ENCODE assay signal across 12 mouse cellular contexts in the genomic region with DNA sequence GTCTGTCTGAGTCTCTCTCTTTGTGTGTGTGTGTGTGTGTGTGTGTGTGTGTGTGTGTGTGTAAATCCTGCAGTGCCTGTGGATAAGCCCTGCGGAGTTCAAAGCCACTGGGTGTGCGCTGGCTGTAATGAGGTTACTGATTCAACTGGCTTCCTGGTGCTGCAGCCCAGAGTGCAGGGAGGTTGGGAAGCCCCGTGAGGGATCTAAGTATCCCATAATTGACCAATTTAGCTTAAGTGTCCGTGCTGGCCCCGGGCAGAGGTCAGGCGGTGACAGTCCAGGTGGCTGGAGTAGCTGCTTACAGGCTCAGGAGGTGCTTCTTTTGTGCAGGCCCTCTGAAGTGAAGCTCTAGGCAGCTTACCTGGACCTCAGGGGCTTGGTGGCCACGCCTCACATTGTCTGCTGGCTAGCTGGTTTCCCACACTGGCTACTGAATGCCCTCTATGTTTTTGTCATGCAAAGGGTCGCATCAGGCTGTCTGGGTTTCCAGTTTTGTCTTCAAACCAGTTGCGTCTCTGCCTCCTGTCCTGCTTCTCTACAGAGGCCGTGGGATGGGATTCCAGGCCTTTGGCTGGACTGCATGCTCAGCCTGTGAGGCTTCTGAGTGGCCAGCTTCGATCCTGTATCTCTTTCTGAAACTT. TPM values are rescaled to one million over a fixed set of nuclear protein-coding genes. Genes with fewer than 3 reads are reported as not detected.
A peak's percentile ranks its signal among the peaks of the same experiment; 100 is the strongest.
DNase-seq lines count a peak whose midpoint lies in the region; ATAC-seq and TF ChIP-seq lines count a peak whose summit lies in the region.
"Had no signal": no experiment of that assay in that cellular context is flagged by ENCODE, and none has a peak within 500 bp of the region (broad histone marks: within the 10 kb centered on the region; RNA-seq: fewer than 3 reads in every experiment).

No protein-coding gene starts in this region.

- no peak for ATAC-seq in heart, embryonic 11.5 days (replicated peaks; ENCODE audit: insufficient number of reproducible peaks, low FRiP score, low TSS enrichment)
- no peak for ATAC-seq in midbrain, postnatal 0 days (ENCODE audit: low FRiP score)
- no peak for ATAC-seq in hindbrain, embryonic 12.5 days (ENCODE audit: low FRiP score)
- no peak for ATAC-seq in neural tube, embryonic 13.5 days (ENCODE audit: low read depth)
- ATAC-seq: activated CD4-positive, CD25-positive, alpha-beta regulatory T cell, adult 4 months had no signal

- H3K4me1 ChIP-seq in heart, embryonic 10.5 days, result peaks cover 98% of the 10 kb centered on the region
- peaks cover 90% of the 10 kb centered on the region for H3K4me1 ChIP-seq in heart, embryonic 11.5 days (ENCODE audit: control insufficient read depth, insufficient read depth, low read length)
- peaks cover 90% of the 10 kb centered on the region for H3K4me1 ChIP-seq in midbrain, embryonic 10.5 days
- peaks cover 8% of the 10 kb centered on the region for H3K4me1 ChIP-seq in midbrain, postnatal 0 days (ENCODE audit: insufficient read depth, low read length)
- H3K4me1 ChIP-seq in hindbrain, embryonic 12.5 days, result peaks cover 72% of the 10 kb centered on the region
- H3K4me1 ChIP-seq in neural tube, embryonic 13.5 days (replicated peaks), result peaks cover 63% of the 10 kb centered on the region

- no peaks in the 10 kb centered on the region for H3K36me3 ChIP-seq in heart, embryonic 10.5 days
- H3K36me3 ChIP-seq in heart, embryonic 11.5 days (ENCODE audit: control insufficient read depth, insufficient read depth, low read length), result no peaks in the 10 kb centered on the region
- H3K36me3 ChIP-seq in midbrain, embryonic 10.5 days, result no peaks in the 10 kb centered on the region
- no peaks in the 10 kb centered on the region for H3K36me3 ChIP-seq in midbrain, postnatal 0 days (ENCODE audit: insufficient read depth, low read length)
- no peaks in the 10 kb centered on the region for H3K36me3 ChIP-seq in hindbrain, embryonic 12.5 days
- no peaks in the 10 kb centered on the region for H3K36me3 ChIP-seq in neural tube, embryonic 13.5 days
- H3K36me3 ChIP-seq: stomach, embryonic 15.5 days had no signal

- no peak overlapping the region for H3K9ac ChIP-seq in heart, embryonic 11.5 days (ENCODE audit: low read depth, low read length)
- H3K9ac ChIP-seq in midbrain, postnatal 0 days (replicated peaks; ENCODE audit: low read length, poor library complexity, severe bottlenecking), result no peak overlapping the region
- H3K9ac ChIP-seq in hindbrain, embryonic 12.5 days, result peak overlapping the region; percentile 27; the same call in 1 of the 2 replicates
- H3K9ac ChIP-seq in neural tube, embryonic 13.5 days, result 0 out of 2 replicates have a peak overlapping the region, but pooled peaks have one; percentile 26
- H3K9ac ChIP-seq: stomach, embryonic 15.5 days had no signal

- TF ChIP-seq CTCF in midbrain, postnatal 0 days (IDR thresholded peaks at IDR 0.05), result no peak

- H3K4me3 ChIP-seq in heart, embryonic 10.5 days, result no peak overlapping the region
- H3K4me3 ChIP-seq in heart, embryonic 11.5 days (ENCODE audit: low read depth, low read length), result no peak overlapping the region
- H3K4me3 ChIP-seq in midbrain, embryonic 10.5 days, result no peak overlapping the region
- H3K4me3 ChIP-seq in midbrain, postnatal 0 days (ENCODE audit: low read depth, low read length), result no peak overlapping the region
- H3K4me3 ChIP-seq in hindbrain, embryonic 12.5 days, result no peak overlapping the region
- no peak overlapping the region for H3K4me3 ChIP-seq in neural tube, embryonic 13.5 days
- H3K4me3 ChIP-seq: stomach, embryonic 15.5 days had no signal

- no peak for DNase-seq in heart, embryonic 10.5 days (ENCODE audit: low spot score)
- DNase-seq in midbrain, embryonic 10.5 days (ENCODE audit: low spot score), result no peak
- no peak for DNase-seq in midbrain, postnatal 0 days (ENCODE audit: low spot score)
- DNase-seq in right cerebral cortex, postnatal 10 days (ENCODE audit: low spot score in 2 of 2), result no peak
- DNase-seq in T-cell, adult 2 months (ENCODE audit: low spot score), result no peak
- DNase-seq: lung, postnatal 10 days; right cerebral cortex, postnatal 14 days had no signal

- no peaks in the 10 kb centered on the region for H3K9me3 ChIP-seq in heart, embryonic 10.5 days
- H3K9me3 ChIP-seq in heart, embryonic 11.5 days (replicated peaks; ENCODE audit: control insufficient read depth, low read length), result no peaks in the 10 kb centered on the region
- H3K9me3 ChIP-seq in midbrain, embryonic 10.5 days (replicated peaks), result no peaks in the 10 kb centered on the region
- H3K9me3 ChIP-seq in midbrain, postnatal 0 days (ENCODE audit: low read length), result no peaks in the 10 kb centered on the region
- no peaks in the 10 kb centered on the region for H3K9me3 ChIP-seq in hindbrain, embryonic 12.5 days (replicated peaks)
- H3K9me3 ChIP-seq in neural tube, embryonic 13.5 days, result no peaks in the 10 kb centered on the region
- H3K9me3 ChIP-seq: stomach, embryonic 15.5 days had no signal

- WGBS in heart, embryonic 10.5 days, result 50% methylated on average over 11 of the region's 11 CpGs
- WGBS in heart, embryonic 11.5 days (ENCODE audit: insufficient replicate concordance), result 52% methylated on average over 11 of the region's 11 CpGs
- WGBS in midbrain, embryonic 10.5 days, result 34% methylated on average over 11 of the region's 11 CpGs
- 37% methylated on average over 11 of the region's 11 CpGs for WGBS in midbrain, postnatal 0 days
- WGBS in hindbrain, embryonic 12.5 days, result 33% methylated on average over 11 of the region's 11 CpGs
- WGBS in neural tube, embryonic 13.5 days, result 31% methylated on average over 11 of the region's 11 CpGs

- H3K27ac ChIP-seq in heart, embryonic 10.5 days, result peak overlapping the region; percentile 25
- no peak overlapping the region for H3K27ac ChIP-seq in heart, embryonic 11.5 days (ENCODE audit: low read depth, low read length)
- peak overlapping the region; percentile 39 for H3K27ac ChIP-seq in midbrain, embryonic 10.5 days (replicated peaks)
- H3K27ac ChIP-seq in midbrain, postnatal 0 days (ENCODE audit: low read depth, low read length), result no peak overlapping the region
- H3K27ac ChIP-seq in hindbrain, embryonic 12.5 days, result no peak overlapping the region
- no peak overlapping the region for H3K27ac ChIP-seq in neural tube, embryonic 13.5 days (replicated peaks)
- H3K27ac ChIP-seq: stomach, embryonic 15.5 days had no signal

- H3K27me3 ChIP-seq in heart, embryonic 10.5 days (ENCODE audit: insufficient read depth, poor library complexity, severe bottlenecking), result peaks cover 17% of the 10 kb centered on the region; the same call in 1 of the 2 replicates
- H3K27me3 ChIP-seq in heart, embryonic 11.5 days (ENCODE audit: control insufficient read depth, insufficient read depth, low read length), result no peaks in the 10 kb centered on the region
- peaks cover 45% of the 10 kb centered on the region for H3K27me3 ChIP-seq in midbrain, embryonic 10.5 days (ENCODE audit: low read depth, poor library complexity, severe bottlenecking)
- no peaks in the 10 kb centered on the region for H3K27me3 ChIP-seq in midbrain, postnatal 0 days (ENCODE audit: insufficient read depth, low read length)
- H3K27me3 ChIP-seq in hindbrain, embryonic 12.5 days, result no peaks in the 10 kb centered on the region
- peaks cover 4% of the 10 kb centered on the region; the same call in 1 of the 2 replicates for H3K27me3 ChIP-seq in neural tube, embryonic 13.5 days
- H3K27me3 ChIP-seq: stomach, embryonic 15.5 days had no signal

- H3K4me2 ChIP-seq in heart, embryonic 11.5 days, result no peak overlapping the region
- no peak overlapping the region for H3K4me2 ChIP-seq in midbrain, postnatal 0 days (ENCODE audit: low read depth, low read length, poor library complexity, severe bottlenecking)
- no peak overlapping the region for H3K4me2 ChIP-seq in hindbrain, embryonic 12.5 days (replicated peaks)
- no peak overlapping the region for H3K4me2 ChIP-seq in neural tube, embryonic 13.5 days
- H3K4me2 ChIP-seq: stomach, embryonic 15.5 days had no signal

RNA-seq across cellular contexts. Expression of a gene that starts 7.9 kb away (rescaled TPM):
- polyA plus RNA-seq in heart, embryonic 10.5 days (2016; fragmentation: Nextera tagmentation; extraction: Ambion mirVana), result 6.4 and 8.0 TPM in 2 replicates
- polyA plus RNA-seq in heart, embryonic 11.5 days (2014; fragmentation: Nextera tagmentation; extraction: Ambion mirVana), result 4.2 and 5.2 TPM in 2 replicates
- polyA plus RNA-seq in midbrain, embryonic 10.5 days (2016; fragmentation: Nextera tagmentation; extraction: Ambion mirVana), result 7.5 and 7.6 TPM in 2 replicates
- total RNA-seq in midbrain, postnatal 0 days (2014; rRNA removed), result 18.5 and 20.2 TPM in 2 replicates
- 2.2 and 2.3 TPM in 2 replicates for polyA plus RNA-seq in midbrain, postnatal 0 days (2015; fragmentation: Nextera tagmentation; extraction: Ambion mirVana)
- 11.1 and 11.2 TPM in 2 replicates for polyA plus RNA-seq in hindbrain, embryonic 12.5 days (2016; fragmentation: Nextera tagmentation; extraction: Ambion mirVana)
- polyA plus RNA-seq in neural tube, embryonic 13.5 days (2015; fragmentation: Nextera tagmentation; extraction: Ambion mirVana), result 3.2 and 4.7 TPM in 2 replicates

Comparison
In these comparisons a context has a peak if more than half of its experiments do, and no peak if none do; other contexts are left out.
1. H3K27ac ChIP-seq: peak in heart, embryonic 10.5 days (single experiment) and midbrain, embryonic 10.5 days (single experiment); none in heart, embryonic 11.5 days (single experiment), midbrain, postnatal 0 days (single experiment), hindbrain, embryonic 12.5 days (single experiment) and neural tube, embryonic 13.5 days (single experiment).
2. H3K9ac ChIP-seq: peak in hindbrain, embryonic 12.5 days (single experiment) and neural tube, embryonic 13.5 days (single experiment); none in heart, embryonic 11.5 days (single experiment) and midbrain, postnatal 0 days (single experiment).